Mouse (Mus musculus): Measurements from ENCODE around the gene Kri1. TPM values are rescaled to one million over a fixed set of nuclear protein-coding genes. Genes with fewer than 3 reads are reported as not detected.

Gene Kri1
- polyA plus RNA-seq, 1 experiment from 2014 or later: 15.0 TPM

- 78% methylated on average over 13 of the region's 13 CpGs for WGBS
- H3K27me3 ChIP-seq (ENCODE audit: control insufficient read depth, insufficient read depth, low read length): no peaks in the 10 kb centered on the region
- ATAC-seq (ENCODE audit: insufficient read depth, low FRiP score, low TSS enrichment) (no peak), DNase-seq (ENCODE audit: low spot score) (no peak)
- H3K27ac ChIP-seq (ENCODE audit: low read depth, low read length): no peak overlapping the region
- H3K4me1 ChIP-seq (ENCODE audit: control insufficient read depth, insufficient read depth, low read length): peaks cover 18% of the 10 kb centered on the region
- H3K4me2 ChIP-seq (ENCODE audit: low read depth): peak overlapping the region; percentile 78
- H3K36me3 ChIP-seq (ENCODE audit: control insufficient read depth, insufficient read depth, low read length): peaks cover 2% of the 10 kb centered on the region; the same call in 1 of the 2 replicates
- peak overlapping the region; percentile 42; the same call in 1 of the 2 replicates for H3K9ac ChIP-seq (ENCODE audit: low read length)
- H3K9me3 ChIP-seq (ENCODE audit: control insufficient read depth, low read length): no peaks in the 10 kb centered on the region
- H3K4me3 ChIP-seq (ENCODE audit: low read depth, low read length): peak overlapping the region; percentile 79
Measured at GRCm38 (mm10) chr9:21288404-21289336, 901 bp upstream of the Kri1 start.

- Histone ChIP-seq H3K27ac (ENCODE audit: low read depth, low read length) (no peak overlapping the region), H3K27me3 (ENCODE audit: control insufficient read depth, insufficient read depth, low read length) (no peaks in the 10 kb centered on the region), H3K4me3 (ENCODE audit: low read depth, low read length) (peak overlapping the region; percentile 79), H3K9me3 (ENCODE audit: control insufficient read depth, low read length) (no peaks in the 10 kb centered on the region), H3K4me1 (ENCODE audit: control insufficient read depth, insufficient read depth, low read length) (peaks cover 18% of the 10 kb centered on the region), H3K36me3 (ENCODE audit: control insufficient read depth, insufficient read depth, low read length) (peaks cover 2% of the 10 kb centered on the region; the same call in 1 of the 2 replicates), H3K4me2 (ENCODE audit: low read depth) (peak overlapping the region; percentile 78), H3K9ac (ENCODE audit: low read length) (peak overlapping the region; percentile 66; the same call in 1 of the 2 replicates)
- WGBS: 66% methylated on average over 3 of the region's 3 CpGs
- ATAC-seq (ENCODE audit: insufficient read depth, low FRiP score, low TSS enrichment) (no peak), DNase-seq (ENCODE audit: low spot score) (no peak)
Measured at GRCm38 (mm10) chr9:21286753-21287152, 1.0 kb downstream of the Kri1 start.

GRCm38 (mm10) chr9:21283994-21284393, 3.8 kb downstream of the Kri1 start:
- ATAC-seq (ENCODE audit: insufficient read depth, low FRiP score, low TSS enrichment): no peak

GRCm38 (mm10) chr9:21283591-21283990, 4.2 kb downstream of the Kri1 start:
- Histone ChIP-seq H3K27me3 (ENCODE audit: control insufficient read depth, insufficient read depth, low read length) (no peaks in the 10 kb centered on the region), H3K9me3 (ENCODE audit: control insufficient read depth, low read length) (no peaks in the 10 kb centered on the region), H3K4me1 (ENCODE audit: control insufficient read depth, insufficient read depth, low read length) (peaks cover 10% of the 10 kb centered on the region), H3K36me3 (ENCODE audit: control insufficient read depth, insufficient read depth, low read length) (peaks cover 17% of the 10 kb centered on the region), H3K27ac (ENCODE audit: low read depth, low read length) (no peak overlapping the region), H3K9ac (ENCODE audit: low read length) (no peak overlapping the region), H3K4me3 (ENCODE audit: low read depth, low read length) (no peak overlapping the region), H3K4me2 (ENCODE audit: low read depth) (no peak overlapping the region)
- DNase-seq (ENCODE audit: low spot score): no peak
- 92% methylated on average over 5 of the region's 5 CpGs for WGBS
- ATAC-seq (ENCODE audit: insufficient read depth, low FRiP score, low TSS enrichment): no peak

More at GRCm38 (mm10) chr9:21283994-21284393, 3.8 kb downstream of the Kri1 start:
- 89% methylated on average over 3 of the region's 3 CpGs for WGBS
- peaks cover 13% of the 10 kb centered on the region for H3K36me3 ChIP-seq (ENCODE audit: control insufficient read depth, insufficient read depth, low read length)
- H3K4me1 ChIP-seq (ENCODE audit: control insufficient read depth, insufficient read depth, low read length): peaks cover 12% of the 10 kb centered on the region
- H3K9ac ChIP-seq (ENCODE audit: low read length): no peak overlapping the region
- no peak overlapping the region for H3K4me2 ChIP-seq (ENCODE audit: low read depth)
- no peak for DNase-seq (ENCODE audit: low spot score)
- H3K27me3 ChIP-seq (ENCODE audit: control insufficient read depth, insufficient read depth, low read length): no peaks in the 10 kb centered on the region
- H3K9me3 ChIP-seq (ENCODE audit: control insufficient read depth, low read length): no peaks in the 10 kb centered on the region
- H3K27ac ChIP-seq (ENCODE audit: low read depth, low read length): no peak overlapping the region
- no peak overlapping the region for H3K4me3 ChIP-seq (ENCODE audit: low read depth, low read length)

- H3K27ac ChIP-seq (ENCODE audit: low read depth, low read length): no peak overlapping the region
- H3K4me3 ChIP-seq (ENCODE audit: low read depth, low read length): no peak overlapping the region
- H3K27me3 ChIP-seq (ENCODE audit: control insufficient read depth, insufficient read depth, low read length): no peaks in the 10 kb centered on the region
- 97% methylated on average over 5 of the region's 5 CpGs for WGBS
- DNase-seq (ENCODE audit: low spot score): no peak
- no peaks in the 10 kb centered on the region for H3K9me3 ChIP-seq (ENCODE audit: control insufficient read depth, low read length)
- no peak overlapping the region for H3K4me2 ChIP-seq (ENCODE audit: low read depth)
- no peak for ATAC-seq (ENCODE audit: insufficient read depth, low FRiP score, low TSS enrichment)
- H3K36me3 ChIP-seq (ENCODE audit: control insufficient read depth, insufficient read depth, low read length): peaks cover 37% of the 10 kb centered on the region
- H3K4me1 ChIP-seq (ENCODE audit: control insufficient read depth, insufficient read depth, low read length): no peaks in the 10 kb centered on the region
- H3K9ac ChIP-seq (ENCODE audit: low read length): no peak overlapping the region
Measured at GRCm38 (mm10) chr9:21277776-21278175, 10.0 kb downstream of the Kri1 start.

GRCm38 (mm10) chr9:21276307-21276706, 11.5 kb downstream of the Kri1 start:
- DNase-seq (ENCODE audit: low spot score) (no peak), ATAC-seq (ENCODE audit: insufficient read depth, low FRiP score, low TSS enrichment) (no peak)
- Histone ChIP-seq H3K4me3 (ENCODE audit: low read depth, low read length) (no peak overlapping the region), H3K27me3 (ENCODE audit: control insufficient read depth, insufficient read depth, low read length) (no peaks in the 10 kb centered on the region), H3K4me1 (ENCODE audit: control insufficient read depth, insufficient read depth, low read length) (no peaks in the 10 kb centered on the region), H3K4me2 (ENCODE audit: low read depth) (no peak overlapping the region), H3K36me3 (ENCODE audit: control insufficient read depth, insufficient read depth, low read length) (peaks cover 44% of the 10 kb centered on the region), H3K9ac (ENCODE audit: low read length) (no peak overlapping the region), H3K9me3 (ENCODE audit: control insufficient read depth, low read length) (no peaks in the 10 kb centered on the region), H3K27ac (ENCODE audit: low read depth, low read length) (no peak overlapping the region)
- WGBS: 92% methylated on average over 8 of the region's 8 CpGs

- ATAC-seq (ENCODE audit: insufficient read depth, low FRiP score, low TSS enrichment): no peak
- WGBS: 93% methylated on average over 12 of the region's 12 CpGs
Measured at GRCm38 (mm10) chr9:21275727-21276126, 12.0 kb downstream of the Kri1 start.

GRCm38 (mm10) chr9:21275013-21275710, 12.6 kb downstream of the Kri1 start:
- DNase-seq (ENCODE audit: low spot score) (no peak), ATAC-seq (ENCODE audit: insufficient read depth, low FRiP score, low TSS enrichment) (no peak)
- Histone ChIP-seq H3K27me3 (ENCODE audit: control insufficient read depth, insufficient read depth, low read length) (no peaks in the 10 kb centered on the region), H3K4me3 (ENCODE audit: low read depth, low read length) (no peak overlapping the region), H3K9me3 (ENCODE audit: control insufficient read depth, low read length) (no peaks in the 10 kb centered on the region), H3K27ac (ENCODE audit: low read depth, low read length) (no peak overlapping the region), H3K36me3 (ENCODE audit: control insufficient read depth, insufficient read depth, low read length) (peaks cover 49% of the 10 kb centered on the region), H3K4me1 (ENCODE audit: control insufficient read depth, insufficient read depth, low read length) (no peaks in the 10 kb centered on the region), H3K4me2 (ENCODE audit: low read depth) (no peak overlapping the region), H3K9ac (ENCODE audit: low read length) (no peak overlapping the region)
- WGBS: 90% methylated on average over 7 of the region's 7 CpGs

More at GRCm38 (mm10) chr9:21275727-21276126, 12.0 kb downstream of the Kri1 start:
- no peak for DNase-seq (ENCODE audit: low spot score)
- no peaks in the 10 kb centered on the region for H3K4me1 ChIP-seq (ENCODE audit: control insufficient read depth, insufficient read depth, low read length)
- H3K9ac ChIP-seq (ENCODE audit: low read length): no peak overlapping the region
- no peaks in the 10 kb centered on the region for H3K27me3 ChIP-seq (ENCODE audit: control insufficient read depth, insufficient read depth, low read length)
- no peak overlapping the region for H3K4me3 ChIP-seq (ENCODE audit: low read depth, low read length)
- H3K36me3 ChIP-seq (ENCODE audit: control insufficient read depth, insufficient read depth, low read length): peaks cover 44% of the 10 kb centered on the region
- H3K4me2 ChIP-seq (ENCODE audit: low read depth): no peak overlapping the region
- no peak overlapping the region for H3K27ac ChIP-seq (ENCODE audit: low read depth, low read length)
- H3K9me3 ChIP-seq (ENCODE audit: control insufficient read depth, low read length): no peaks in the 10 kb centered on the region
